ENCODE assay signal across 28 mouse cellular contexts in the genomic region with DNA sequence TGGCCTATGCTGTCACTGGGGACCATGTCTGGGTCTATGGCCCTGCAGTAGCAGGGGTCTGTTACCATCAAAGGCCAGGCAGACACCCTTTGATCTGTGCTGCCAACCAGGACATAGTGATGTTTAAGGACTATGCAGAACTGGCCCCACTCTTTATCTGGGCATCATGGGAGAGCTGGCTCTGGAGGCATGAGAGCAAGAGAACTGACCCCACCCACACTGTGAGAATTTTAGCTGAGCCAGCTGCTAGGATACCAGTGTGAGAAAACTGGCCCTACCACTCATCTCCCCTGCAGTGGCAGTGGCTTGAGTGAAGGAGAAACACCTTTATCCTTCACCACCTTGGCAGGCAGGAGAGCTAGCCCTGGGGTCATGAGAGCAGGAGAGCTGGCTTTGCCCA. TPM values are rescaled to one million over a fixed set of nuclear protein-coding genes. Genes with fewer than 3 reads are reported as not detected.
DNase-seq lines count a peak whose midpoint lies in the region; ATAC-seq and TF ChIP-seq lines count a peak whose summit lies in the region.
"Had no signal": no experiment of that assay in that cellular context is flagged by ENCODE, and none has a peak within 500 bp of the region (broad histone marks: within the 10 kb centered on the region; RNA-seq: fewer than 3 reads in every experiment).

No protein-coding gene starts in this region.

- TF ChIP-seq EP300 in liver, postnatal 0 days (IDR thresholded peaks at IDR 0.05; ENCODE audit: low read depth): no peak

- no peaks in the 10 kb centered on the region for H3K4me1 ChIP-seq in forebrain, embryonic 11.5 days (replicated peaks; ENCODE audit: control insufficient read depth, insufficient read depth, low read length)
- no peaks in the 10 kb centered on the region for H3K4me1 ChIP-seq in forebrain, embryonic 14.5 days (ENCODE audit: control insufficient read depth, insufficient read depth, low read length)
- peaks cover 18% of the 10 kb centered on the region for H3K4me1 ChIP-seq in liver, embryonic 13.5 days (replicated peaks)
- H3K4me1 ChIP-seq in liver, postnatal 0 days (ENCODE audit: insufficient read depth): peaks cover 6% of the 10 kb centered on the region; the same call in 1 of the 2 replicates
- H3K4me1 ChIP-seq in midbrain, embryonic 10.5 days: 0 out of 2 replicates have a peak, but pooled peaks cover 5% of the 10 kb centered on the region
- H3K4me1 ChIP-seq in midbrain, embryonic 14.5 days (ENCODE audit: control insufficient read depth, insufficient read depth, low read length): no peaks in the 10 kb centered on the region
- peaks cover 18% of the 10 kb centered on the region for H3K4me1 ChIP-seq in liver, embryonic 15.5 days (replicated peaks)
- H3K4me1 ChIP-seq in cerebellum, adult 2 months (ENCODE audit: control insufficient read depth, insufficient read depth, low read length): no peaks in the 10 kb centered on the region; the same call in 1 of the 2 replicates
- H3K4me1 ChIP-seq: embryonic facial prominence, embryonic 13.5 days; forebrain, embryonic 15.5 days; intestine, embryonic 15.5 days; lung, embryonic 15.5 days; midbrain, embryonic 12.5 days; stomach, embryonic 15.5 days had no signal

- no peak overlapping the region for H3K4me3 ChIP-seq in forebrain, embryonic 11.5 days (ENCODE audit: low read depth, low read length)
- H3K4me3 ChIP-seq in forebrain, embryonic 14.5 days (ENCODE audit: low read depth, low read length): no peak overlapping the region
- H3K4me3 ChIP-seq in liver, embryonic 13.5 days (replicated peaks): no peak overlapping the region
- no peak overlapping the region for H3K4me3 ChIP-seq in liver, postnatal 0 days (ENCODE audit: low read depth, low read length)
- no peak overlapping the region for H3K4me3 ChIP-seq in midbrain, embryonic 10.5 days
- no peak overlapping the region for H3K4me3 ChIP-seq in midbrain, embryonic 14.5 days (replicated peaks; ENCODE audit: low read depth, low read length)
- H3K4me3 ChIP-seq in liver, embryonic 15.5 days (replicated peaks): no peak overlapping the region
- no peak overlapping the region for H3K4me3 ChIP-seq in cerebellum, adult 2 months (replicated peaks; ENCODE audit: insufficient read depth, low read depth, low read length)
- H3K4me3 ChIP-seq: embryonic facial prominence, embryonic 13.5 days; forebrain, embryonic 15.5 days; heart, adult 2 months; hindbrain, embryonic 10.5 days; intestine, embryonic 15.5 days; lung, embryonic 15.5 days; midbrain, embryonic 12.5 days; stomach, embryonic 15.5 days had no signal

- H3K27ac ChIP-seq in forebrain, embryonic 11.5 days (ENCODE audit: low read depth, low read length): no peak overlapping the region
- H3K27ac ChIP-seq in forebrain, embryonic 14.5 days (ENCODE audit: low read depth, low read length): no peak overlapping the region
- no peak overlapping the region for H3K27ac ChIP-seq in liver, embryonic 13.5 days
- no peak overlapping the region for H3K27ac ChIP-seq in liver, postnatal 0 days (ENCODE audit: low read depth)
- H3K27ac ChIP-seq in midbrain, embryonic 10.5 days (replicated peaks): peak overlapping the region; percentile 17; the same call in 1 of the 2 replicates
- no peak overlapping the region for H3K27ac ChIP-seq in midbrain, embryonic 14.5 days (replicated peaks; ENCODE audit: low read depth, low read length)
- no peak overlapping the region for H3K27ac ChIP-seq in liver, embryonic 15.5 days (replicated peaks)
- H3K27ac ChIP-seq in cerebellum, adult 2 months (ENCODE audit: insufficient read depth, low read length): no peak overlapping the region
- H3K27ac ChIP-seq: embryonic facial prominence, embryonic 13.5 days; forebrain, embryonic 15.5 days; heart, adult 2 months; hindbrain, embryonic 10.5 days; intestine, embryonic 15.5 days; lung, embryonic 15.5 days; midbrain, embryonic 12.5 days; stomach, embryonic 15.5 days had no signal

- peak; percentile 46; the same call in 1 of the 2 replicates for ATAC-seq in forebrain, embryonic 11.5 days (replicated peaks; ENCODE audit: low FRiP score)
- no peak for ATAC-seq in forebrain, embryonic 14.5 days
- peak; percentile 68 for ATAC-seq in liver, embryonic 13.5 days (ENCODE audit: low read depth)
- ATAC-seq in liver, postnatal 0 days: no peak
- ATAC-seq in midbrain, embryonic 14.5 days (ENCODE audit: low FRiP score, low TSS enrichment): no peak; the same call in 1 of the 2 replicates
- ATAC-seq in liver, embryonic 15.5 days (ENCODE audit: insufficient read depth): peak; percentile 37; the same call in 1 of the 2 replicates
- ATAC-seq: intestine, embryonic 15.5 days had no signal

- no peak for TF ChIP-seq CTCF in liver, postnatal 0 days (IDR thresholded peaks at IDR 0.05; ENCODE audit: low read depth)
- TF ChIP-seq CTCF in cerebellum, adult 2 months (IDR thresholded peaks at IDR 0.05; ENCODE audit: borderline replicate concordance, insufficient read depth, low read depth, low read length): no peak

- DNase-seq in forebrain, embryonic 11.5 days (ENCODE audit: low spot score): no peak
- DNase-seq in forebrain, embryonic 14.5 days (ENCODE audit: low spot score): no peak
- DNase-seq in liver, embryonic 13.5 days: no peak
- DNase-seq in liver, postnatal 0 days: no peak
- DNase-seq in midbrain, embryonic 10.5 days (ENCODE audit: low spot score): no peak
- DNase-seq in midbrain, embryonic 14.5 days: no peak
- no peak for DNase-seq in cerebellum, adult 2 months
- DNase-seq: adrenal gland, adult 8-10 months; cerebellum, adult 9-10 months; cerebellum, postnatal 36 days; heart, adult 2 months; heart, postnatal 14 days; kidney, adult 2 months; kidney, postnatal 10 days; layer of hippocampus, postnatal 36 days; left cerebral cortex, postnatal 4 days; right cerebral cortex, postnatal 25 days; thymus, adult 2 months had no signal

- no peak for TF ChIP-seq POLR2A in cerebellum, adult 2 months (IDR thresholded peaks at IDR 0.05; ENCODE audit: borderline replicate concordance, insufficient read depth, low read length)

- no peaks in the 10 kb centered on the region for H3K36me3 ChIP-seq in forebrain, embryonic 11.5 days (ENCODE audit: control insufficient read depth, insufficient read depth, low read length)
- no peaks in the 10 kb centered on the region for H3K36me3 ChIP-seq in forebrain, embryonic 14.5 days (ENCODE audit: control insufficient read depth, insufficient read depth, low read length)
- H3K36me3 ChIP-seq in liver, embryonic 13.5 days: no peaks in the 10 kb centered on the region
- no peaks in the 10 kb centered on the region for H3K36me3 ChIP-seq in liver, postnatal 0 days (replicated peaks; ENCODE audit: insufficient read depth, low read length)
- no peaks in the 10 kb centered on the region for H3K36me3 ChIP-seq in midbrain, embryonic 10.5 days
- H3K36me3 ChIP-seq in midbrain, embryonic 14.5 days (ENCODE audit: control insufficient read depth, insufficient read depth, low read length): no peaks in the 10 kb centered on the region
- H3K36me3 ChIP-seq in liver, embryonic 15.5 days (replicated peaks): no peaks in the 10 kb centered on the region
- H3K36me3 ChIP-seq: embryonic facial prominence, embryonic 13.5 days; forebrain, embryonic 15.5 days; hindbrain, embryonic 10.5 days; intestine, embryonic 15.5 days; lung, embryonic 15.5 days; midbrain, embryonic 12.5 days; stomach, embryonic 15.5 days had no signal

- no peaks in the 10 kb centered on the region for H3K27me3 ChIP-seq in forebrain, embryonic 11.5 days (ENCODE audit: control insufficient read depth, insufficient read depth, low read length)
- H3K27me3 ChIP-seq in forebrain, embryonic 14.5 days (replicated peaks; ENCODE audit: control insufficient read depth, insufficient read depth, low read length): no peaks in the 10 kb centered on the region
- H3K27me3 ChIP-seq in liver, embryonic 13.5 days: no peaks in the 10 kb centered on the region
- H3K27me3 ChIP-seq in liver, postnatal 0 days (ENCODE audit: insufficient read depth, low read length): no peaks in the 10 kb centered on the region
- H3K27me3 ChIP-seq in midbrain, embryonic 10.5 days (ENCODE audit: low read depth, poor library complexity, severe bottlenecking): no peaks in the 10 kb centered on the region
- no peaks in the 10 kb centered on the region for H3K27me3 ChIP-seq in midbrain, embryonic 14.5 days (ENCODE audit: control insufficient read depth, insufficient read depth, low read length)
- H3K27me3 ChIP-seq in liver, embryonic 15.5 days: no peaks in the 10 kb centered on the region
- H3K27me3 ChIP-seq in cerebellum, adult 2 months (ENCODE audit: control insufficient read depth, insufficient read depth, low read length): no peaks in the 10 kb centered on the region
- H3K27me3 ChIP-seq: embryonic facial prominence, embryonic 13.5 days; forebrain, embryonic 15.5 days; intestine, embryonic 15.5 days; lung, embryonic 15.5 days; midbrain, embryonic 12.5 days; stomach, embryonic 15.5 days had no signal

- H3K4me2 ChIP-seq in forebrain, embryonic 11.5 days (ENCODE audit: low read depth, low read length, severe bottlenecking): no peak overlapping the region
- no peak overlapping the region for H3K4me2 ChIP-seq in forebrain, embryonic 14.5 days (ENCODE audit: low read length)
- no peak overlapping the region for H3K4me2 ChIP-seq in liver, embryonic 13.5 days
- H3K4me2 ChIP-seq in liver, postnatal 0 days (ENCODE audit: low read depth, low read length): no peak overlapping the region
- no peak overlapping the region for H3K4me2 ChIP-seq in midbrain, embryonic 14.5 days (ENCODE audit: low read length)
- H3K4me2 ChIP-seq in liver, embryonic 15.5 days: no peak overlapping the region
- H3K4me2 ChIP-seq: embryonic facial prominence, embryonic 13.5 days; forebrain, embryonic 15.5 days; intestine, embryonic 15.5 days; lung, embryonic 15.5 days; midbrain, embryonic 12.5 days; stomach, embryonic 15.5 days had no signal

- no peak overlapping the region for H3K9ac ChIP-seq in forebrain, embryonic 11.5 days (ENCODE audit: low read length)
- no peak overlapping the region for H3K9ac ChIP-seq in forebrain, embryonic 14.5 days (ENCODE audit: low read length)
- no peak overlapping the region for H3K9ac ChIP-seq in liver, embryonic 13.5 days
- H3K9ac ChIP-seq in liver, postnatal 0 days (replicated peaks): no peak overlapping the region
- no peak overlapping the region for H3K9ac ChIP-seq in midbrain, embryonic 14.5 days (replicated peaks; ENCODE audit: low read length)
- no peak overlapping the region for H3K9ac ChIP-seq in liver, embryonic 15.5 days
- H3K9ac ChIP-seq: embryonic facial prominence, embryonic 13.5 days; forebrain, embryonic 15.5 days; intestine, embryonic 15.5 days; lung, embryonic 15.5 days; midbrain, embryonic 12.5 days; stomach, embryonic 15.5 days had no signal

- no peaks in the 10 kb centered on the region; the same call in 1 of the 2 replicates for H3K9me3 ChIP-seq in forebrain, embryonic 11.5 days (ENCODE audit: control insufficient read depth, low read length)
- H3K9me3 ChIP-seq in forebrain, embryonic 14.5 days (replicated peaks; ENCODE audit: control insufficient read depth, low read length): peaks cover 3% of the 10 kb centered on the region; the same call in 1 of the 2 replicates
- H3K9me3 ChIP-seq in liver, embryonic 13.5 days (replicated peaks): no peaks in the 10 kb centered on the region
- no peaks in the 10 kb centered on the region for H3K9me3 ChIP-seq in liver, postnatal 0 days (ENCODE audit: low read length)
- H3K9me3 ChIP-seq in midbrain, embryonic 10.5 days (replicated peaks): no peaks in the 10 kb centered on the region
- 0 out of 2 replicates have a peak, but pooled peaks cover 3% of the 10 kb centered on the region for H3K9me3 ChIP-seq in midbrain, embryonic 14.5 days (ENCODE audit: control insufficient read depth, low read length)
- H3K9me3 ChIP-seq in liver, embryonic 15.5 days (replicated peaks): no peaks in the 10 kb centered on the region
- H3K9me3 ChIP-seq: embryonic facial prominence, embryonic 13.5 days; forebrain, embryonic 15.5 days; G1E; hindbrain, embryonic 10.5 days; intestine, embryonic 15.5 days; lung, embryonic 15.5 days; midbrain, embryonic 12.5 days; stomach, embryonic 15.5 days had no signal

RNA-seq across cellular contexts. Expression of a gene that starts 19.1 kb away (rescaled TPM):
- polyA plus RNA-seq in forebrain, embryonic 11.5 days (2014; fragmentation: Nextera tagmentation; extraction: Ambion mirVana): 7.8 and 8.1 TPM in 2 replicates
- 13.4 and 17.1 TPM in 2 replicates for polyA plus RNA-seq in forebrain, embryonic 14.5 days (2014; fragmentation: Nextera tagmentation; extraction: Ambion mirVana)
- 13.2 and 15.6 TPM in 2 replicates for polyA plus RNA-seq in liver, embryonic 13.5 days (2015; fragmentation: Nextera tagmentation; extraction: Ambion mirVana)
- 17.0 and 17.4 TPM in 2 replicates for polyA plus RNA-seq in liver, postnatal 0 days (2015; fragmentation: Nextera tagmentation; extraction: Ambion mirVana)
- polyA plus RNA-seq in midbrain, embryonic 10.5 days (2016; fragmentation: Nextera tagmentation; extraction: Ambion mirVana): 6.3 and 6.7 TPM in 2 replicates
- polyA plus RNA-seq in midbrain, embryonic 14.5 days (2014; fragmentation: Nextera tagmentation; extraction: Ambion mirVana): 14.9 and 18.5 TPM in 2 replicates
- 15.5 and 17.7 TPM in 2 replicates for polyA plus RNA-seq in liver, embryonic 15.5 days (2015; fragmentation: Nextera tagmentation; extraction: Ambion mirVana)
- 46.6 and 47.7 TPM in 2 replicates for polyA plus RNA-seq in cerebellum, adult 2 months (2012; rRNA removed)

RNA-seq across cellular contexts. Expression of a gene that starts 19.2 kb away (rescaled TPM):
- polyA plus RNA-seq in forebrain, embryonic 11.5 days (2014; fragmentation: Nextera tagmentation; extraction: Ambion mirVana): 95.8 and 100.0 TPM in 2 replicates
- polyA plus RNA-seq in forebrain, embryonic 14.5 days (2014; fragmentation: Nextera tagmentation; extraction: Ambion mirVana): 190 and 197 TPM in 2 replicates
- 230 and 248 TPM in 2 replicates for polyA plus RNA-seq in liver, embryonic 13.5 days (2015; fragmentation: Nextera tagmentation; extraction: Ambion mirVana)
- polyA plus RNA-seq in liver, postnatal 0 days (2015; fragmentation: Nextera tagmentation; extraction: Ambion mirVana): 858 and 927 TPM in 2 replicates
- polyA plus RNA-seq in midbrain, embryonic 10.5 days (2016; fragmentation: Nextera tagmentation; extraction: Ambion mirVana): 96.4 and 97.5 TPM in 2 replicates
- polyA plus RNA-seq in midbrain, embryonic 14.5 days (2014; fragmentation: Nextera tagmentation; extraction: Ambion mirVana): 208 and 224 TPM in 2 replicates
- 245 and 270 TPM in 2 replicates for polyA plus RNA-seq in liver, embryonic 15.5 days (2015; fragmentation: Nextera tagmentation; extraction: Ambion mirVana)
- 176 and 187 TPM in 2 replicates for polyA plus RNA-seq in cerebellum, adult 2 months (2012; rRNA removed)

RNA-seq across cellular contexts. Expression of a gene that starts 43.8 kb away (rescaled TPM):
- 0.05 and 0.13 TPM in 2 replicates for polyA plus RNA-seq in forebrain, embryonic 11.5 days (2014; fragmentation: Nextera tagmentation; extraction: Ambion mirVana)
- 0.05 and 0.14 TPM in 2 replicates for polyA plus RNA-seq in forebrain, embryonic 14.5 days (2014; fragmentation: Nextera tagmentation; extraction: Ambion mirVana)
- polyA plus RNA-seq in liver, embryonic 13.5 days (2015; fragmentation: Nextera tagmentation; extraction: Ambion mirVana): 0.05 TPM in 1 of 2 replicates, not detected in the other
- 0.08 and 0.19 TPM in 2 replicates for polyA plus RNA-seq in liver, postnatal 0 days (2015; fragmentation: Nextera tagmentation; extraction: Ambion mirVana)
- polyA plus RNA-seq in midbrain, embryonic 10.5 days (2016; fragmentation: Nextera tagmentation; extraction: Ambion mirVana): 0.05 and 0.20 TPM in 2 replicates
- polyA plus RNA-seq in midbrain, embryonic 14.5 days (2014; fragmentation: Nextera tagmentation; extraction: Ambion mirVana): 0.13 and 0.57 TPM in 2 replicates
- polyA plus RNA-seq in liver, embryonic 15.5 days (2015; fragmentation: Nextera tagmentation; extraction: Ambion mirVana): 0.08 and 0.10 TPM in 2 replicates
- polyA plus RNA-seq in cerebellum, adult 2 months (2012; rRNA removed): 0.22 and 0.28 TPM in 2 replicates
- polyA plus RNA-seq: G1E; hindbrain, embryonic 10.5 days; intestine, embryonic 15.5 days; large intestine, adult 2 months; lung, embryonic 15.5 days; stomach, embryonic 15.5 days had no signal

Comparison
In these comparisons a context has a peak if more than half of its experiments do, and no peak if none do; other contexts are left out.
1. ATAC-seq: peak in forebrain, embryonic 11.5 days (single experiment), liver, embryonic 13.5 days (single experiment) and liver, embryonic 15.5 days (single experiment); none in forebrain, embryonic 14.5 days (single experiment), liver, postnatal 0 days (single experiment) and midbrain, embryonic 14.5 days (single experiment).